Mouse (Mus musculus): ENCODE data around the gene Epop. TPM values are rescaled to one million over a fixed set of nuclear protein-coding genes. Genes with fewer than 3 reads are reported as not detected.
A peak's percentile ranks its signal among the peaks of the same experiment; 100 is the strongest.

Epop gene
- total RNA-seq, 4 experiments from 2014 or later: 0.39 to 0.92 (median 0.75) TPM

GRCm38 (mm10) chr11:97631046-97631445 is 1.5 kb upstream of the Epop start:
- no peak for DNase-seq (ENCODE audit: low spot score in 2 of 2)

- DNase-seq (ENCODE audit: low spot score in 2 of 2): no peak
Observed at GRCm38 (mm10) chr11:97628568-97629518, 659 bp downstream of the Epop start.

- no peak for DNase-seq (ENCODE audit: low spot score in 2 of 2)
Observed at GRCm38 (mm10) chr11:97628303-97628567, 1.3 kb downstream of the Epop start.

GRCm38 (mm10) chr11:97627556-97628302 is 1.8 kb downstream of the Epop start:
- DNase-seq (ENCODE audit: low spot score in 2 of 2): no peak

GRCm38 (mm10) chr11:97626850-97627249 is 2.7 kb downstream of the Epop start:
- no peak for DNase-seq (ENCODE audit: low spot score in 2 of 2)

- DNase-seq (ENCODE audit: low spot score in 2 of 2): no peak
Observed at GRCm38 (mm10) chr11:97626431-97626830, 3.1 kb downstream of the Epop start.

GRCm38 (mm10) chr11:97625551-97625950 is 4.0 kb downstream of the Epop start:
- DNase-seq (ENCODE audit: low spot score in 2 of 2): no peak

GRCm38 (mm10) chr11:97623166-97623565 is 6.3 kb downstream of the Epop start:
- DNase-seq (ENCODE audit: low spot score in 2 of 2): no peak

GRCm38 (mm10) chr11:97622440-97622839 is 7.1 kb downstream of the Epop start:
- peak in 1 of 2 experiments; percentile 29 for DNase-seq (ENCODE audit: low spot score in 2 of 2)

- DNase-seq (ENCODE audit: low spot score in 2 of 2): peak in 1 of 2 experiments; percentile 33
Observed at GRCm38 (mm10) chr11:97619391-97619795, 10.1 kb downstream of the Epop start.

- no peak for DNase-seq (ENCODE audit: low spot score in 2 of 2)
Observed at GRCm38 (mm10) chr11:97618368-97618767, 11.1 kb downstream of the Epop start.

- no peak for DNase-seq (ENCODE audit: low spot score in 2 of 2)
Observed at GRCm38 (mm10) chr11:97615276-97615675, 14.2 kb downstream of the Epop start.

- no peak for DNase-seq (ENCODE audit: low spot score in 2 of 2)
Observed at GRCm38 (mm10) chr11:97611076-97611475, 18.4 kb downstream of the Epop start.

- DNase-seq (ENCODE audit: low spot score in 2 of 2): no peak
Observed at GRCm38 (mm10) chr11:97609743-97610142, 19.8 kb downstream of the Epop start.

- DNase-seq (ENCODE audit: low spot score in 2 of 2): no peak
Observed at GRCm38 (mm10) chr11:97608933-97609332, 20.6 kb downstream of the Epop start.

- no peak for DNase-seq (ENCODE audit: low spot score in 2 of 2)
Observed at GRCm38 (mm10) chr11:97607056-97607725, 22.3 kb downstream of the Epop start.

GRCm38 (mm10) chr11:97603891-97604290 is 25.6 kb downstream of the Epop start:
- DNase-seq (ENCODE audit: low spot score in 2 of 2): no peak

- DNase-seq (ENCODE audit: low spot score in 2 of 2): no peak
Observed at GRCm38 (mm10) chr11:97602223-97602622, 27.3 kb downstream of the Epop start.

- DNase-seq (ENCODE audit: low spot score in 2 of 2): no peak
Observed at GRCm38 (mm10) chr11:97599104-97599503, 30.4 kb downstream of the Epop start.

- no peak for DNase-seq (ENCODE audit: low spot score in 2 of 2)
Observed at GRCm38 (mm10) chr11:97597945-97598691, 31.4 kb downstream of the Epop start.

- no peak for DNase-seq (ENCODE audit: low spot score in 2 of 2)
Observed at GRCm38 (mm10) chr11:97594136-97594535, 35.4 kb downstream of the Epop start.
